Mouse (Mus musculus) hindbrain, embryonic 16.5 days (tissue): ENCODE measurements around the gene Srl. TPM values are rescaled to one million over a fixed set of nuclear protein-coding genes. Genes with fewer than 3 reads are reported as not detected.

Experiments used
- polyA plus RNA-seq: library from polyadenylated mRNA; unstranded; fragments of >200 nt; fragmentation: Nextera tagmentation; extraction: Ambion mirVana; gene quantifications from 2 replicates; pipeline ENCODE4 v1.2.1, GENCODE M21; 2015

Srl gene
- polyA plus RNA-seq, 1 experiment from 2014 or later = 16.3 TPM

Other genes with a start within 250 kb of the Srl start
- 4.0 and 5.0 TPM in 2 replicates for gene Adcy9, start 121.3 kb downstream of the Srl start, polyA plus RNA-seq
- 8.5 and 10.6 TPM in 2 replicates for gene Tfap4, start 18.0 kb upstream of the Srl start, polyA plus RNA-seq
- 13.0 and 14.2 TPM in 2 replicates for gene Glis2, start 52.9 kb upstream of the Srl start, polyA plus RNA-seq
- gene Pam16, start 83.2 kb upstream of the Srl start, polyA plus RNA-seq = 139 and 150 TPM in 2 replicates
- gene Vasn, start 98.1 kb upstream of the Srl start, polyA plus RNA-seq = 6.0 and 7.0 TPM in 2 replicates
- gene Dnaja3, start 98.2 kb upstream of the Srl start, polyA plus RNA-seq = 70.6 and 71.9 TPM in 2 replicates
- 32.1 and 36.6 TPM in 2 replicates for gene Coro7, start 138.0 kb upstream of the Srl start, polyA plus RNA-seq
- gene Nmral1, start 177.5 kb upstream of the Srl start, polyA plus RNA-seq = 53.7 and 58.2 TPM in 2 replicates
- gene Hmox2, start 184.5 kb upstream of the Srl start, polyA plus RNA-seq = 107 and 121 TPM in 2 replicates
- 137 and 143 TPM in 2 replicates for gene Cdip1, start 248.5 kb upstream of the Srl start, polyA plus RNA-seq